In genomic region chr1:39527432-39527831, GRCm38 (mm10) we compare ENCODE assay signal across 8 mouse cellular contexts. TPM values are rescaled to one million over a fixed set of nuclear protein-coding genes. Genes with fewer than 3 reads are reported as not detected.
A peak's percentile ranks its signal among the peaks of the same experiment; 100 is the strongest.
DNase-seq lines count a peak whose midpoint lies in the region; ATAC-seq and TF ChIP-seq lines count a peak whose summit lies in the region.

No protein-coding gene starts in this region.

- DNase-seq in forebrain, postnatal 0 days, result peak; percentile 68
- DNase-seq in adrenal gland, postnatal 4 days (ENCODE audit: low spot score in 2 of 2), result peak; percentile 57 to 67
- peak; percentile 80 for DNase-seq in embryonic facial prominence, embryonic 14.5 days (ENCODE audit: low spot score)
- DNase-seq in left cerebral cortex, adult 18-20 months (ENCODE audit: low spot score in 2 of 2), result peak; percentile 67 to 78
- DNase-seq in mesoderm, embryonic 11.5 days (ENCODE audit: low read depth, low spot score), result peak; percentile 83
- peak; percentile 59 to 67 for DNase-seq in spleen, postnatal 36 days (ENCODE audit: low spot score in 2 of 2)

- H3K4me2 ChIP-seq in forebrain, postnatal 0 days (ENCODE audit: low read depth), result no peak overlapping the region
- no peak overlapping the region for H3K4me2 ChIP-seq in forebrain, embryonic 16.5 days (ENCODE audit: low read length)
- no peak overlapping the region for H3K4me2 ChIP-seq in embryonic facial prominence, embryonic 14.5 days (ENCODE audit: low read depth, low read length)
- H3K4me2 ChIP-seq in hindbrain, embryonic 12.5 days (replicated peaks), result no peak overlapping the region

- TF ChIP-seq CTCF in forebrain, postnatal 0 days (IDR thresholded peaks at IDR 0.05; ENCODE audit: low read depth), result peak; percentile 82

- no peak overlapping the region for H3K27ac ChIP-seq in forebrain, postnatal 0 days (ENCODE audit: low read depth, low read length)
- H3K27ac ChIP-seq in forebrain, embryonic 16.5 days (ENCODE audit: low read length), result no peak overlapping the region
- no peak overlapping the region for H3K27ac ChIP-seq in embryonic facial prominence, embryonic 14.5 days (replicated peaks; ENCODE audit: low read depth, low read length)
- H3K27ac ChIP-seq in hindbrain, embryonic 12.5 days, result no peak overlapping the region

- H3K27me3 ChIP-seq in forebrain, postnatal 0 days (ENCODE audit: insufficient read depth, low read length), result no peaks in the 10 kb centered on the region
- no peaks in the 10 kb centered on the region for H3K27me3 ChIP-seq in forebrain, embryonic 16.5 days (replicated peaks; ENCODE audit: control insufficient read depth, insufficient read depth, low read length)
- no peaks in the 10 kb centered on the region for H3K27me3 ChIP-seq in embryonic facial prominence, embryonic 14.5 days (replicated peaks; ENCODE audit: control insufficient read depth, insufficient read depth, low read length)
- no peaks in the 10 kb centered on the region for H3K27me3 ChIP-seq in hindbrain, embryonic 12.5 days

- WGBS in forebrain, postnatal 0 days, result 9% methylated on average over 7 of the region's 7 CpGs
- 11% methylated on average over 7 of the region's 7 CpGs for WGBS in forebrain, embryonic 16.5 days
- 10% methylated on average over 7 of the region's 7 CpGs for WGBS in embryonic facial prominence, embryonic 14.5 days
- WGBS in hindbrain, embryonic 12.5 days, result 10% methylated on average over 7 of the region's 7 CpGs

- H3K9me3 ChIP-seq in forebrain, postnatal 0 days (ENCODE audit: low read length), result no peaks in the 10 kb centered on the region
- no peaks in the 10 kb centered on the region for H3K9me3 ChIP-seq in forebrain, embryonic 16.5 days (ENCODE audit: control insufficient read depth, low read length)
- no peaks in the 10 kb centered on the region for H3K9me3 ChIP-seq in embryonic facial prominence, embryonic 14.5 days (ENCODE audit: control insufficient read depth, low read length)
- no peaks in the 10 kb centered on the region for H3K9me3 ChIP-seq in hindbrain, embryonic 12.5 days (replicated peaks)

- H3K9ac ChIP-seq in forebrain, postnatal 0 days, result no peak overlapping the region
- H3K9ac ChIP-seq in forebrain, embryonic 16.5 days (replicated peaks; ENCODE audit: low read depth, low read length), result no peak overlapping the region
- H3K9ac ChIP-seq in embryonic facial prominence, embryonic 14.5 days (ENCODE audit: low read depth, low read length), result no peak overlapping the region
- no peak overlapping the region for H3K9ac ChIP-seq in hindbrain, embryonic 12.5 days

- no peaks in the 10 kb centered on the region for H3K36me3 ChIP-seq in forebrain, postnatal 0 days (ENCODE audit: insufficient read depth)
- no peaks in the 10 kb centered on the region for H3K36me3 ChIP-seq in forebrain, embryonic 16.5 days (ENCODE audit: control insufficient read depth, insufficient read depth)
- H3K36me3 ChIP-seq in embryonic facial prominence, embryonic 14.5 days (ENCODE audit: control insufficient read depth, insufficient read depth, low read length), result no peaks in the 10 kb centered on the region
- H3K36me3 ChIP-seq in hindbrain, embryonic 12.5 days, result no peaks in the 10 kb centered on the region

- no peaks in the 10 kb centered on the region for H3K4me1 ChIP-seq in forebrain, postnatal 0 days (ENCODE audit: insufficient read depth)
- H3K4me1 ChIP-seq in forebrain, embryonic 16.5 days (replicated peaks; ENCODE audit: control insufficient read depth, insufficient read depth, low read length), result no peaks in the 10 kb centered on the region
- no peaks in the 10 kb centered on the region for H3K4me1 ChIP-seq in embryonic facial prominence, embryonic 14.5 days (ENCODE audit: control insufficient read depth, insufficient read depth, low read length)
- no peaks in the 10 kb centered on the region for H3K4me1 ChIP-seq in hindbrain, embryonic 12.5 days

- ATAC-seq in forebrain, postnatal 0 days, result peak; percentile 37; the same call in 1 of the 2 replicates
- ATAC-seq in forebrain, embryonic 16.5 days, result no peak
- 0 out of 2 replicates have a peak, but pooled peaks have one; percentile 34 for ATAC-seq in embryonic facial prominence, embryonic 14.5 days (ENCODE audit: low read depth)
- peak; percentile 38; the same call in 1 of the 2 replicates for ATAC-seq in hindbrain, embryonic 12.5 days (ENCODE audit: low FRiP score)

- no peak overlapping the region for H3K4me3 ChIP-seq in forebrain, postnatal 0 days (ENCODE audit: low read depth, low read length)
- no peak overlapping the region for H3K4me3 ChIP-seq in forebrain, embryonic 16.5 days (replicated peaks; ENCODE audit: low read length)
- no peak overlapping the region for H3K4me3 ChIP-seq in embryonic facial prominence, embryonic 14.5 days (ENCODE audit: low read depth, low read length)
- H3K4me3 ChIP-seq in hindbrain, embryonic 12.5 days, result no peak overlapping the region

RNA-seq across cellular contexts. Expression of gene Cnot11, which starts 7.4 kb away (rescaled TPM):
- total RNA-seq in forebrain, postnatal 0 days (2014; rRNA removed), result 27.9 and 38.8 TPM in 2 replicates
- polyA plus RNA-seq in forebrain, postnatal 0 days (2015; fragmentation: Nextera tagmentation; extraction: Ambion mirVana), result 11.1 and 11.2 TPM in 2 replicates
- polyA plus RNA-seq in forebrain, embryonic 16.5 days (2015; fragmentation: Nextera tagmentation; extraction: Ambion mirVana), result 11.9 and 13.7 TPM in 2 replicates
- 10 to 100 TPM; 26.3 to 28.7 TPM for total RNA-seq in adrenal gland, postnatal 4 days (2021)
- polyA plus RNA-seq in embryonic facial prominence, embryonic 14.5 days (2014; fragmentation: Nextera tagmentation; extraction: Ambion mirVana), result 21.1 and 23.6 TPM in 2 replicates
- polyA plus RNA-seq in hindbrain, embryonic 12.5 days (2016; fragmentation: Nextera tagmentation; extraction: Ambion mirVana), result 28.7 and 29.1 TPM in 2 replicates
- 10 to 100 TPM; 23.8 to 25.5 TPM for total RNA-seq in left cerebral cortex, adult 18-20 months (2021)

RNA-seq across cellular contexts. Expression of gene Tbc1d8, which starts 48.9 kb away (rescaled TPM):
- total RNA-seq in forebrain, postnatal 0 days (2014; rRNA removed), result 15.9 and 19.3 TPM in 2 replicates
- 6.0 and 7.7 TPM in 2 replicates for polyA plus RNA-seq in forebrain, postnatal 0 days (2015; fragmentation: Nextera tagmentation; extraction: Ambion mirVana)
- polyA plus RNA-seq in forebrain, embryonic 16.5 days (2015; fragmentation: Nextera tagmentation; extraction: Ambion mirVana), result 10.6 and 13.0 TPM in 2 replicates
- 10 to 100 TPM; 10.1 to 10.8 TPM for total RNA-seq in adrenal gland, postnatal 4 days (2021)
- polyA plus RNA-seq in embryonic facial prominence, embryonic 14.5 days (2014; fragmentation: Nextera tagmentation; extraction: Ambion mirVana), result 11.5 and 13.1 TPM in 2 replicates
- 8.6 and 10.2 TPM in 2 replicates for polyA plus RNA-seq in hindbrain, embryonic 12.5 days (2016; fragmentation: Nextera tagmentation; extraction: Ambion mirVana)
- 10 to 100 TPM; 19.3 to 20.5 TPM for total RNA-seq in left cerebral cortex, adult 18-20 months (2021)

RNA-seq across cellular contexts. Expression of gene Rnf149, which starts 49.8 kb away (rescaled TPM):
- total RNA-seq in forebrain, postnatal 0 days (2014; rRNA removed), result 27.5 and 29.5 TPM in 2 replicates
- polyA plus RNA-seq in forebrain, postnatal 0 days (2015; fragmentation: Nextera tagmentation; extraction: Ambion mirVana), result 8.5 and 20.0 TPM in 2 replicates
- polyA plus RNA-seq in forebrain, embryonic 16.5 days (2015; fragmentation: Nextera tagmentation; extraction: Ambion mirVana), result 20.0 and 20.5 TPM in 2 replicates
- 10 to 100 TPM; 49.6 to 57.4 TPM for total RNA-seq in adrenal gland, postnatal 4 days (2021)
- 23.5 and 27.6 TPM in 2 replicates for polyA plus RNA-seq in embryonic facial prominence, embryonic 14.5 days (2014; fragmentation: Nextera tagmentation; extraction: Ambion mirVana)
- 37.7 and 39.0 TPM in 2 replicates for polyA plus RNA-seq in hindbrain, embryonic 12.5 days (2016; fragmentation: Nextera tagmentation; extraction: Ambion mirVana)
- 10 to 100 TPM; 31.2 to 34.2 TPM for total RNA-seq in left cerebral cortex, adult 18-20 months (2021)
